Mouse (Mus musculus): ENCODE data around the gene Grip1.

DNA sequence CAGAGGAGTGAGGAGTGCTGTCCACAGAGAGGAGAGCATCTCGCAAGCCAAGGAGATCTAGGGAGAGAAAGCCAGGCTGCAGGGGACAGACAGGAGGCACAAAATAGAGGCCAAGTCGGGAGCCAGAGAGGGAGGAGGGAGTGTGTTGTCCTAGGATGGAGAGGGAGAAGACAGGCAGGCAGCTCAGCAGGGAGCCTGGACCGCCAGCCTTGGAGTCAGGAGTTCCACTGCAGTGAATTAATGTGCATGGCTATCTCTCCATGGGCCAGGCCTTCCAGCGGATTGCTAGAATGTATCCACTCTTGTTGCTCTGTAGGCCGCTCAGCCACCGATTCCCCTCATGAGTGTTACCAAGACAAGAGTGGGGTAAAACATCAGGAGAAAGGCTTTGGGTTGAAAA is 21.8 kb upstream of the Grip1 start:
- TF ChIP-seq CTCF (IDR thresholded peaks at IDR 0.05; ENCODE audit: borderline replicate concordance, insufficient read depth, low read length) (no peak), POLR2A (IDR thresholded peaks at IDR 0.05; ENCODE audit: low read depth, low read length) (no peak)
